Comparison of ENCODE assay signal across 9 mouse cellular contexts in genomic region chr13:69933551-69933845, GRCm38 (mm10).
DNase-seq lines count a peak whose midpoint lies in the region; ATAC-seq and TF ChIP-seq lines count a peak whose summit lies in the region.
"Had no signal": no experiment of that assay in that cellular context is flagged by ENCODE, and none has a peak within 500 bp of the region (broad histone marks: within the 10 kb centered on the region; RNA-seq: fewer than 3 reads in every experiment).

No protein-coding gene starts in this region.

- peaks cover 17% of the 10 kb centered on the region for H3K4me1 ChIP-seq in hindbrain, embryonic 10.5 days (replicated peaks)
- no peaks in the 10 kb centered on the region for H3K4me1 ChIP-seq in stomach, postnatal 0 days (replicated peaks; ENCODE audit: control insufficient read depth, insufficient read depth)
- H3K4me1 ChIP-seq: stomach, embryonic 15.5 days had no signal

- TF ChIP-seq EP300 in stomach, postnatal 0 days (optimal IDR thresholded peaks at IDR 0.05), result no peak

- 29% methylated on average over 6 of the region's 6 CpGs for WGBS in hindbrain, embryonic 10.5 days
- WGBS in stomach, postnatal 0 days, result 63% methylated on average over 6 of the region's 6 CpGs

- H3K27ac ChIP-seq in hindbrain, embryonic 10.5 days, result peak overlapping the region; percentile 77
- no peak overlapping the region for H3K27ac ChIP-seq in stomach, postnatal 0 days (replicated peaks)
- H3K27ac ChIP-seq: stomach, embryonic 15.5 days had no signal

- peaks cover 14% of the 10 kb centered on the region for H3K27me3 ChIP-seq in hindbrain, embryonic 10.5 days (ENCODE audit: insufficient read depth, poor library complexity, severe bottlenecking)
- no peaks in the 10 kb centered on the region for H3K27me3 ChIP-seq in stomach, postnatal 0 days (ENCODE audit: control insufficient read depth, insufficient read depth, low read length)
- H3K27me3 ChIP-seq: stomach, embryonic 15.5 days had no signal

- H3K9ac ChIP-seq in stomach, postnatal 0 days (ENCODE audit: low read length), result no peak overlapping the region
- H3K9ac ChIP-seq: stomach, embryonic 15.5 days had no signal

- no peak overlapping the region for H3K4me2 ChIP-seq in stomach, postnatal 0 days (replicated peaks; ENCODE audit: low read depth)
- H3K4me2 ChIP-seq: stomach, embryonic 15.5 days had no signal

- no peaks in the 10 kb centered on the region for H3K36me3 ChIP-seq in hindbrain, embryonic 10.5 days
- H3K36me3 ChIP-seq in stomach, postnatal 0 days (ENCODE audit: control insufficient read depth, insufficient read depth, low read length), result no peaks in the 10 kb centered on the region
- H3K36me3 ChIP-seq: stomach, embryonic 15.5 days had no signal

- intact Hi-C loops in heart, postnatal 14 days (cut with DNase I), result no loop called here
- intact Hi-C loops in left cerebral cortex, postnatal 36 days (cut with DNase I), result no loop called here
- intact Hi-C loops in heart, postnatal 10 days (cut with DNase I), result no loop called here

- ATAC-seq in stomach, postnatal 0 days (ENCODE audit: low FRiP score, low TSS enrichment), result no peak

- no peak for TF ChIP-seq CTCF in stomach, postnatal 0 days (IDR thresholded peaks at IDR 0.05; ENCODE audit: low read depth)

- DNase-seq in heart, adult 11 months, result peak; percentile 64
- no peak for DNase-seq in heart, postnatal 14 days
- peak; percentile 87 for DNase-seq in hindbrain, embryonic 10.5 days (ENCODE audit: low spot score)
- peak; percentile 51 to 59 for DNase-seq in left cerebral cortex, postnatal 36 days (ENCODE audit: low spot score in 2 of 2)
- DNase-seq in right cerebral cortex, postnatal 10 days (ENCODE audit: low spot score in 2 of 2), result peak; percentile 85 to 91
- no peak for DNase-seq in lung, postnatal 10 days
- no peak for DNase-seq in stomach, postnatal 0 days (ENCODE audit: low spot score)
- DNase-seq in heart, postnatal 10 days, result no peak

- peak overlapping the region; percentile 32 for H3K4me3 ChIP-seq in hindbrain, embryonic 10.5 days
- no peak overlapping the region for H3K4me3 ChIP-seq in stomach, postnatal 0 days (ENCODE audit: low read depth, low read length)
- H3K4me3 ChIP-seq: stomach, embryonic 15.5 days had no signal

- no peaks in the 10 kb centered on the region for H3K9me3 ChIP-seq in hindbrain, embryonic 10.5 days
- no peaks in the 10 kb centered on the region for H3K9me3 ChIP-seq in stomach, postnatal 0 days (ENCODE audit: control insufficient read depth, low read length)
- H3K9me3 ChIP-seq: stomach, embryonic 15.5 days had no signal

Comparison
In these comparisons a context has a peak if more than half of its experiments do, and no peak if none do; other contexts are left out.
1. DNase-seq: peak in heart, adult 11 months (single experiment), hindbrain, embryonic 10.5 days (single experiment), left cerebral cortex, postnatal 36 days (2 of 2) and right cerebral cortex, postnatal 10 days (2 of 2); none in heart, postnatal 14 days (0 of 2), lung, postnatal 10 days (single experiment), stomach, postnatal 0 days (single experiment) and heart, postnatal 10 days (0 of 2).